Mouse (Mus musculus): ENCODE measurements around the gene Dnaja3.

GRCm38 (mm10) chr16:4727963-4728362 lies 88.2 kb downstream of the Dnaja3 start:
- no peak for TF ChIP-seq CTCF (IDR thresholded peaks at IDR 0.05; ENCODE audit: extremely low read depth, insufficient read depth, low read length)
- TF ChIP-seq POLR2A (IDR thresholded peaks at IDR 0.05; ENCODE audit: extremely low read depth, insufficient read depth, low read length) = no peak
